Comparison of ENCODE assay signal across 8 mouse cellular contexts in genomic region chr7:111778789-111779503, GRCm38 (mm10). TPM values are rescaled to one million over a fixed set of nuclear protein-coding genes. Genes with fewer than 3 reads are reported as not detected.
DNase-seq lines count a peak whose midpoint lies in the region; ATAC-seq and TF ChIP-seq lines count a peak whose summit lies in the region.

No protein-coding gene starts in this region.

- 14% methylated on average over 27 of the region's 27 CpGs for WGBS in forebrain, embryonic 12.5 days
- 13% methylated on average over 27 of the region's 27 CpGs for WGBS in hindbrain, embryonic 16.5 days
- WGBS in limb, embryonic 13.5 days: 16% methylated on average over 27 of the region's 27 CpGs
- WGBS in neural tube, embryonic 14.5 days: 14% methylated on average over 27 of the region's 27 CpGs

- peak overlapping the region; percentile 98 for H3K4me2 ChIP-seq in forebrain, embryonic 12.5 days
- H3K4me2 ChIP-seq in hindbrain, embryonic 16.5 days (ENCODE audit: low read length): peak overlapping the region; percentile 99
- peak overlapping the region; percentile 94 for H3K4me2 ChIP-seq in limb, embryonic 13.5 days (replicated peaks)
- peak overlapping the region; percentile 91 for H3K4me2 ChIP-seq in neural tube, embryonic 14.5 days (ENCODE audit: low read depth, low read length)

- peaks cover 38% of the 10 kb centered on the region for H3K27me3 ChIP-seq in forebrain, embryonic 12.5 days
- no peaks in the 10 kb centered on the region; the same call in 1 of the 2 replicates for H3K27me3 ChIP-seq in hindbrain, embryonic 16.5 days (replicated peaks; ENCODE audit: control insufficient read depth, insufficient read depth, low read length)
- H3K27me3 ChIP-seq in limb, embryonic 13.5 days: peaks cover 35% of the 10 kb centered on the region
- H3K27me3 ChIP-seq in neural tube, embryonic 14.5 days (ENCODE audit: control insufficient read depth, insufficient read depth, low read length): no peaks in the 10 kb centered on the region

- intact Hi-C loops in gastrocnemius, adult 2 months (cut with DNase I): no loop called here
- intact Hi-C loops in gastrocnemius, postnatal 36 days (cut with DNase I): no loop called here

- H3K4me3 ChIP-seq in gastrocnemius, adult 2 months: peak overlapping the region; percentile 74
- H3K4me3 ChIP-seq in forebrain, embryonic 12.5 days (replicated peaks): peak overlapping the region; percentile 51
- peak overlapping the region; percentile 58 for H3K4me3 ChIP-seq in hindbrain, embryonic 16.5 days (ENCODE audit: low read length)
- H3K4me3 ChIP-seq in limb, embryonic 13.5 days: peak overlapping the region; percentile 57
- H3K4me3 ChIP-seq in neural tube, embryonic 14.5 days (ENCODE audit: low read depth, low read length): peak overlapping the region; percentile 49

- H3K4me1 ChIP-seq in forebrain, embryonic 12.5 days: peaks cover 16% of the 10 kb centered on the region
- H3K4me1 ChIP-seq in hindbrain, embryonic 16.5 days (ENCODE audit: control insufficient read depth, insufficient read depth, low read depth, low read length): peaks cover 19% of the 10 kb centered on the region
- H3K4me1 ChIP-seq in limb, embryonic 13.5 days: peaks cover 22% of the 10 kb centered on the region; the same call in 1 of the 2 replicates
- H3K4me1 ChIP-seq in neural tube, embryonic 14.5 days (ENCODE audit: control insufficient read depth, insufficient read depth, low read length): no peaks in the 10 kb centered on the region

- TF ChIP-seq CTCF in gastrocnemius, adult 2 months (IDR thresholded peaks at IDR 0.05): no peak

- peak overlapping the region; percentile 69 for H3K9ac ChIP-seq in forebrain, embryonic 12.5 days
- H3K9ac ChIP-seq in hindbrain, embryonic 16.5 days (ENCODE audit: low read depth, low read length): peak overlapping the region; percentile 72
- peak overlapping the region; percentile 61 for H3K9ac ChIP-seq in limb, embryonic 13.5 days
- H3K9ac ChIP-seq in neural tube, embryonic 14.5 days (replicated peaks; ENCODE audit: low read depth, low read length): peak overlapping the region; percentile 46; the same call in 1 of the 2 replicates

- H3K27ac ChIP-seq in gastrocnemius, adult 2 months: peak overlapping the region; percentile 83
- H3K27ac ChIP-seq in forebrain, embryonic 12.5 days: no peak overlapping the region
- peak overlapping the region; percentile 39; the same call in 1 of the 2 replicates for H3K27ac ChIP-seq in hindbrain, embryonic 16.5 days (ENCODE audit: low read depth, low read length)
- no peak overlapping the region for H3K27ac ChIP-seq in limb, embryonic 13.5 days
- no peak overlapping the region for H3K27ac ChIP-seq in neural tube, embryonic 14.5 days (ENCODE audit: low read depth, low read length)

- ATAC-seq in forebrain, embryonic 12.5 days (ENCODE audit: low FRiP score): no peak
- ATAC-seq in hindbrain, embryonic 16.5 days: no peak
- no peak for ATAC-seq in limb, embryonic 13.5 days (ENCODE audit: low FRiP score, low read depth)
- ATAC-seq in neural tube, embryonic 14.5 days (ENCODE audit: low read depth): peak; percentile 16; the same call in 1 of the 2 replicates

- H3K9me3 ChIP-seq in forebrain, embryonic 12.5 days: no peaks in the 10 kb centered on the region
- no peaks in the 10 kb centered on the region for H3K9me3 ChIP-seq in hindbrain, embryonic 16.5 days (ENCODE audit: control insufficient read depth, low read length)
- no peaks in the 10 kb centered on the region for H3K9me3 ChIP-seq in limb, embryonic 13.5 days
- no peaks in the 10 kb centered on the region for H3K9me3 ChIP-seq in neural tube, embryonic 14.5 days (ENCODE audit: control insufficient read depth, low read length)

- peak; percentile 38 for DNase-seq in gastrocnemius, adult 2 months
- DNase-seq in gastrocnemius, postnatal 36 days: no peak
- peak; percentile 17 for DNase-seq in adrenal gland, postnatal 25 days
- DNase-seq in spleen, postnatal 36 days (ENCODE audit: low spot score in 2 of 2): no peak

- no peaks in the 10 kb centered on the region for H3K36me3 ChIP-seq in forebrain, embryonic 12.5 days (replicated peaks)
- H3K36me3 ChIP-seq in hindbrain, embryonic 16.5 days (ENCODE audit: control insufficient read depth, insufficient read depth, low read length): no peaks in the 10 kb centered on the region
- no peaks in the 10 kb centered on the region; the same call in 1 of the 2 replicates for H3K36me3 ChIP-seq in limb, embryonic 13.5 days
- no peaks in the 10 kb centered on the region for H3K36me3 ChIP-seq in neural tube, embryonic 14.5 days (ENCODE audit: control insufficient read depth, insufficient read depth, low read length)

RNA-seq across cellular contexts. Expression of gene Galnt18, which starts 0.8 kb away (rescaled TPM):
- 1 to 10 TPM; 3.1 to 4.4 TPM for total RNA-seq in gastrocnemius, adult 2 months (2021)
- 1 to 10 TPM; 3.8 to 3.9 TPM for total RNA-seq in gastrocnemius, postnatal 36 days (2021)
- 15.8 and 16.9 TPM in 2 replicates for total RNA-seq in adrenal gland, postnatal 25 days (2021)
- 5.0 and 5.6 TPM in 2 replicates for polyA plus RNA-seq in forebrain, embryonic 12.5 days (2016; fragmentation: Nextera tagmentation; extraction: Ambion mirVana)
- 18.6 and 20.9 TPM in 2 replicates for polyA plus RNA-seq in hindbrain, embryonic 16.5 days (2015; fragmentation: Nextera tagmentation; extraction: Ambion mirVana)
- 17.9 and 18.8 TPM in 2 replicates for polyA plus RNA-seq in limb, embryonic 13.5 days (2015; fragmentation: Nextera tagmentation; extraction: Ambion mirVana)
- 10.6 and 12.7 TPM in 2 replicates for polyA plus RNA-seq in neural tube, embryonic 14.5 days (2014; fragmentation: Nextera tagmentation; extraction: Ambion mirVana)

Comparison
In these comparisons a context has a peak if more than half of its experiments do, and no peak if none do; other contexts are left out.
1. DNase-seq: peak in gastrocnemius, adult 2 months (single experiment) and adrenal gland, postnatal 25 days (single experiment); none in gastrocnemius, postnatal 36 days (0 of 2) and spleen, postnatal 36 days (0 of 2).
2. H3K27ac ChIP-seq: peak in gastrocnemius, adult 2 months (single experiment) and hindbrain, embryonic 16.5 days (single experiment); none in forebrain, embryonic 12.5 days (single experiment), limb, embryonic 13.5 days (single experiment) and neural tube, embryonic 14.5 days (single experiment).
3. Peak in every context shown above with its lines, with median percentiles within 50 percentile points of each other: H3K4me3 ChIP-seq, H3K4me2 ChIP-seq and H3K9ac ChIP-seq.